In the genomic region with DNA sequence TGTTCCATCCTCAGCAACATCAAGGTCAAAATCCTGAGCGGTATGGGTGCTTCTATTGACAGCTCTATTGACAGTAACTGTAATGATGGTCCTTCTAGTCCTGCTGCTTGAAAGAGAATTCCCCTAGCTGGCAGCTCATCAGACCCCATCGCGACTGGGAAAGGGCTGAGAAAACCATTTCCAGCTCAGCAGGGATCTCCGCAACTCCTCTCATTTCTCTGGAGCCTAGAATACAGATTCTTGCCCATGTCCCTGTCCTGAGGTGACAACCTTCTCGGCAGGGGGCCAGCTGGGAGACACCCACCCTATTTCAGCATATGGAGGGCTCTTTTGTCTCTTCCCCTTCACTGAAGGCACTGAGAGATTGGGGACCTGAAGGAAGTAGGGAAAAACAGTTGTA, we compare ENCODE assay signal across 12 mouse cellular contexts.
"Had no signal": no experiment of that assay in that cellular context is flagged by ENCODE, and none has a peak within 500 bp of the region (broad histone marks: within the 10 kb centered on the region; RNA-seq: fewer than 3 reads in every experiment).

No protein-coding gene starts in this region.

- DNase-seq: left cerebral cortex, postnatal 4 days; liver; liver, embryonic 13.5 days; liver, postnatal 0 days; lung, adult 18-20 months; lung, adult 2 months; lung, embryonic 14.5 days; lung, postnatal 10 days; lung, postnatal 14 days; lung, postnatal 36 days; lung, postnatal 4 days; midbrain, embryonic 14.5 days had no signal
